Mouse (Mus musculus): Measurements from ENCODE around the gene Kctd2. TPM values are rescaled to one million over a fixed set of nuclear protein-coding genes. Genes with fewer than 3 reads are reported as not detected.

The Kctd2 gene
- polyA plus RNA-seq, 1 experiment, result 30.9 TPM

- TF ChIP-seq GATA1 (IDR thresholded peaks at IDR 0.05; ENCODE audit: low read length), result no peak
Observed at GRCm38 (mm10) chr11:115475025-115475757, 55.3 kb downstream of the Kctd2 start, which contains the start of gene Armc7. Armc7 (plus strand) TSS chr11:115475667.

DNA sequence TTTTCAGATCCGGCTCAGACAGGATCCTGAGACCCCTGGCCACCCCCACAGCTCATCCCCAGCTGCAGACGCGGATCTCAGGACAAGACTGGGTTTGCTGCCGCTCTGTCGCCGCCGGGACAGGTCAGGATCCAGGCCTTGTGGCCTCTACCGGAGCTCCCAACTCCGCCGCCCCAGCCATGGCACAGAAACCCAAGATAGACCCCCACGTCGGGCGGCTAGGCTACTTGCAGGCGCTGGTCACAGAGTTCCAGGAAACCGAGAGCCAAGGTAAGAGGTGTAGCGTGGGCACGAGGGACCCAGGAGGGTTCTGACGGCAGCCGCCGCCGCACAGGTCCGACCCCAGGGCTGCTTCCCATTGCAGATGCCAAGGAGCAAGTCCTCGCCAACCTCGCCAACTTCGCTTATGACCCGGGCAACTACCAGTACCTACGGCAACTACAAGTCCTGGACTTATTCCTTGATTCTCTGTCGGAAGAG is 55.9 kb downstream of the Kctd2 start:
- TF ChIP-seq GATA1 (IDR thresholded peaks at IDR 0.05; ENCODE audit: low read length), result no peak

DNA sequence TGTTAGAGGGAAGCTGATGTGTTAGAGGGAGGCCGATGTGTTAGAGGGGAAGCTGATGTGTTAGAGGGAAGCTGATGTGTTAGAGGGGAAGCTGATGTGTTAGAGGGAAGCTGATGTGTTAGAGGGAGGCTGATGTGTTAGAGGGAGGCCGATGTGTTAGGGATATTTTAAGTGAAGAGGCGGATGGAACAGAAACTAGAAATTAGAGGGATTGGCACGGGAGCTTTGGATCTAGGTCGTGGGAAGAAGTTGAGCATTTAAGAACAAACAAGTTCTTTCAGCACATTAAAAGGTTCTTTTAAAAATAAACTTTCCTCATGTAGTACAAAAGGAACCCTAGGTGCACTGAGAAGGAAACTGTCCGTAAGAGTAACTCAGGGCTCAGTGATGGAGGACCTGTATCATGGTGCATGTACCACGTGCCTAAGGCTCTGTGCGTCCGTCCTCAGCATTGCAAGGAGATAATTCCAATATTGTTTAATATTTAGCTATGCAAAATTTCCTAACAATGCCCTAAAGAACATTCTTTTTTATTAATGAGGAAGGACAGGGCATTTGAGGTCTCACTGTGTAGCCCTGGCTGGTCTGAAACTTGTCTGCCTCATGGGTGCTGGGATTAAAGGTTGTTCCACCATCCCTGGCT is 58.5 kb downstream of the Kctd2 start:
- no peak for TF ChIP-seq GATA1 (IDR thresholded peaks at IDR 0.05; ENCODE audit: low read length)

Other genes with a start within 250 kb of the Kctd2 start
- 19.0 and 20.7 TPM in 2 replicates for gene Tmem104, start 232.6 kb upstream of the Kctd2 start, polyA plus RNA-seq (2012)
- 33.7 and 35.0 TPM in 2 replicates for gene Nat9, start 232.3 kb upstream of the Kctd2 start, polyA plus RNA-seq (2012)
- gene Grin2c, start 152.9 kb upstream of the Kctd2 start, polyA plus RNA-seq (2012), result not detected in 2 replicates
- 43.5 and 49.9 TPM in 2 replicates for gene Fdxr, start 143.1 kb upstream of the Kctd2 start, polyA plus RNA-seq (2012)
- not detected in 2 replicates for gene Fads6, start 122.5 kb upstream of the Kctd2 start, polyA plus RNA-seq (2012)
- not detected in 2 replicates for gene Otop2, start 113.0 kb upstream of the Kctd2 start, polyA plus RNA-seq (2012)
- not detected in 2 replicates for gene Ush1g, start 98.1 kb upstream of the Kctd2 start, polyA plus RNA-seq (2012)
- gene Otop3, start 85.4 kb upstream of the Kctd2 start, polyA plus RNA-seq (2012), result not detected in 2 replicates
- gene Hid1, start 52.4 kb upstream of the Kctd2 start, polyA plus RNA-seq (2012), result not detected in 2 replicates
- not detected in 2 replicates for gene Cdr2l, start 38.2 kb upstream of the Kctd2 start, polyA plus RNA-seq (2012)
- 63.1 and 82.2 TPM in 2 replicates for gene Mrpl58, start 16.4 kb upstream of the Kctd2 start, polyA plus RNA-seq (2012)
- 69.9 and 151 TPM in 2 replicates for gene Atp5h, start 166 bp upstream of the Kctd2 start, polyA plus RNA-seq (2012)
- not detected in 2 replicates for gene Trim80, start 20.4 kb downstream of the Kctd2 start, polyA plus RNA-seq (2012)
- not detected in 2 replicates for gene Slc16a5, start 42.3 kb downstream of the Kctd2 start, polyA plus RNA-seq (2012)
- 22.5 and 23.0 TPM in 2 replicates for gene Armc7, start 55.5 kb downstream of the Kctd2 start, polyA plus RNA-seq (2012)
- 142 and 157 TPM in 2 replicates for gene Nt5c, start 71.7 kb downstream of the Kctd2 start, polyA plus RNA-seq (2012)
- gene Jpt1, start 94.3 kb downstream of the Kctd2 start, polyA plus RNA-seq (2012), result 254 and 306 TPM in 2 replicates
- 337 and 347 TPM in 2 replicates for gene Sumo2, start 116.1 kb downstream of the Kctd2 start, polyA plus RNA-seq (2012)
- 55.2 and 57.4 TPM in 2 replicates for gene Nup85, start 144.3 kb downstream of the Kctd2 start, polyA plus RNA-seq (2012)
- gene Mrps7, start 183.8 kb downstream of the Kctd2 start, polyA plus RNA-seq (2012), result 66.9 and 85.8 TPM in 2 replicates
- 73.5 and 127 TPM in 2 replicates for gene Gga3, start 183.9 kb downstream of the Kctd2 start, polyA plus RNA-seq (2012)
- gene Mif4gd, start 192.8 kb downstream of the Kctd2 start, polyA plus RNA-seq (2012), result 30.0 and 42.5 TPM in 2 replicates
- 23.0 and 23.2 TPM in 2 replicates for gene Slc25a19, start 208.2 kb downstream of the Kctd2 start, polyA plus RNA-seq (2012)

All from G1E-ER4 (cell line).